Mouse (Mus musculus): ENCODE results near the gene Cd3d. TPM values are rescaled to one million over a fixed set of nuclear protein-coding genes. Genes with fewer than 3 reads are reported as not detected.

Cd3d gene
- polyA plus RNA-seq, 1 experiment from 2014 or later = not detected

DNA sequence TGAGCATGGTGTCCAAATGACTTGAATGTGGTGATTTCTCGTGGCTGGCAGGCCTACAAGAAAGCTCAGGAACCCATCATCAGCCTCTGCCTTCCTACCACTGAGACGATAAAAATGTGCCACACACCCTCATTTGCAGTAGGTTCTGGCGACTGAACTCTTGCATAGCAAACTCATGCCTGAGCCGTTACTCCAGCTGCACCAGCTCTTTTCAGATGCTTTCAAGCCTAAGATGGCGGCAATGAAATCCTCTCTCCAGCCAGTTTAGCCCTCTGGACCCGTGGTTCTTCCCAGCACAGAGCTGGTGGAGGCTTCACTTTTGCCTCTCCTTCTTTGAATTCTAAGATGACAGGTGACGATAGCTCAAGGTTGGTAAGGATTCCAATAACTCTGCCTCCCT is 1.8 kb upstream of the Cd3d start:
- Histone ChIP-seq H3K9ac (replicated peaks) (no peak overlapping the region), H3K4me1 (replicated peaks) (no peaks in the 10 kb centered on the region), H3K27me3 (0 out of 2 replicates have a peak, but pooled peaks cover 5% of the 10 kb centered on the region), H3K27ac (no peak overlapping the region), H3K4me2 (replicated peaks) (no peak overlapping the region), H3K9me3 (no peaks in the 10 kb centered on the region), H3K36me3 (no peaks in the 10 kb centered on the region), H3K4me3 (replicated peaks) (no peak overlapping the region)
- WGBS = 85% methylated on average over 7 of the region's 7 CpGs
- ATAC-seq = no peak

- Histone ChIP-seq H3K4me2 (replicated peaks) (no peak within 1 kb of the TSS), H3K4me3 (replicated peaks) (no peak within 1 kb of the TSS), H3K27me3 (0 out of 2 replicates have a peak, but pooled peaks cover 5% of the 10 kb centered on the region), H3K4me1 (replicated peaks) (no peaks in the 10 kb centered on the region), H3K9ac (replicated peaks) (no peak within 1 kb of the TSS), H3K9me3 (no peaks in the 10 kb centered on the region), H3K27ac (no peak within 1 kb of the TSS), H3K36me3 (no peaks in the 10 kb centered on the region)
- no peak for ATAC-seq
- WGBS = 66% methylated on average over 3 of the region's 3 CpGs
Measured at GRCm38 (mm10) chr9:44980242-44980641, 1.3 kb upstream of the Cd3d start, which contains the start of gene Cd3g. Gene Cd3g, minus strand, starts transcription at chr9:44980431.

- 0 out of 2 replicates have a peak, but pooled peaks cover 5% of the 10 kb centered on the region for H3K27me3 ChIP-seq
- no peak for ATAC-seq
- H3K9me3 ChIP-seq = no peaks in the 10 kb centered on the region
- H3K36me3 ChIP-seq = no peaks in the 10 kb centered on the region
- H3K4me1 ChIP-seq (replicated peaks) = no peaks in the 10 kb centered on the region
- no peak overlapping the region for H3K9ac ChIP-seq (replicated peaks)
- no peak overlapping the region for H3K27ac ChIP-seq
- 91% methylated on average over 2 of the region's 2 CpGs for WGBS
- no peak overlapping the region for H3K4me3 ChIP-seq (replicated peaks)
- no peak overlapping the region for H3K4me2 ChIP-seq (replicated peaks)
Measured at GRCm38 (mm10) chr9:44981104-44981503, 482 bp upstream of the Cd3d start.

DNA sequence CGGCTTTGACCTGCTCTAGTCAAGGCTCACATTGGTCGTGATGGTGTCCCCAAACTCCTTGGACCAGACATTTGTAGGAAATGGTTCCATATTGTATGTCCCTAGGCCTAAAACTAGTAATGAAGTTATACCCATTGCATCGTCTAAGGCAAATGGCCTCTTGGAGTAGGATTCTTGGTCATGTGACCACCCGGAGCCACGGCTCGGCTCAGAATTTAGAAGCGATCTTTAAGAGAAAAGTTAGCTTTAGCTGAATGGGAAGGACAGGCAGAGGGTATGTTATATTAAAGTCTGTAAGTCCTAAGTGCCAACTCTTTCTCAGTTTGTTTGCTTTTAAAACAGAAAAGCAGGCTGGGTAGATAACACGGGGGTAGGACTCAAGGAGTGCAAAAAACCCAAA is 495 bp downstream of the Cd3d start:
- H3K4me2 ChIP-seq (replicated peaks) = no peak overlapping the region
- H3K27ac ChIP-seq = no peak overlapping the region
- no peaks in the 10 kb centered on the region for H3K4me1 ChIP-seq (replicated peaks)
- no peak overlapping the region for H3K9ac ChIP-seq (replicated peaks)
- 0 out of 2 replicates have a peak, but pooled peaks cover 5% of the 10 kb centered on the region for H3K27me3 ChIP-seq
- H3K36me3 ChIP-seq = no peaks in the 10 kb centered on the region
- ATAC-seq = no peak
- H3K4me3 ChIP-seq (replicated peaks) = no peak overlapping the region
- 93% methylated on average over 8 of the region's 8 CpGs for WGBS
- H3K9me3 ChIP-seq = no peaks in the 10 kb centered on the region

DNA sequence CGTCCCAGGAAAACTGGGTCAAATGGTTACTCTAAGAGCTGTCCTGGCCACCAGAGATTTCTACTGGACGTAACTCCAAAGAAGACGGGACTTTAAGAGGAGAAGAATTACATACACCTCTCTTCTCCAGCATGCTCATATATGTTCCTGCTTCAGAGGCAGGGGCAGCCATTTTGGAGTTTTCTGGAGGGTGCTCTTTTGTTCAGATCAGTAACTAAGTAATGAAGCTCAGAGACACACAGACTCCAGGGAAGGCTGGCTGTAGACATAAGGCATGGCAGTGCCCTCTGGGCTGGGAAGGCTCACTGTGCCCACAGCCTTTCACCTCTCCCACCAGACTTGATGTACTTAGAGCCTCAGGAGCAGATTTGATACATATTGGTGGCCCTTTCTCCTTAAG is 945 bp downstream of the Cd3d start:
- Histone ChIP-seq H3K4me3 (replicated peaks) (no peak overlapping the region), H3K36me3 (no peaks in the 10 kb centered on the region), H3K27ac (no peak overlapping the region), H3K4me2 (replicated peaks) (no peak overlapping the region), H3K9me3 (no peaks in the 10 kb centered on the region), H3K9ac (replicated peaks) (no peak overlapping the region), H3K4me1 (replicated peaks) (no peaks in the 10 kb centered on the region), H3K27me3 (0 out of 2 replicates have a peak, but pooled peaks cover 5% of the 10 kb centered on the region)
- WGBS = 91% methylated on average over 3 of the region's 3 CpGs
- ATAC-seq = no peak

GRCm38 (mm10) chr9:44983001-44983400 is 1.4 kb downstream of the Cd3d start:
- WGBS = 85% methylated on average over 2 of the region's 2 CpGs

DNA sequence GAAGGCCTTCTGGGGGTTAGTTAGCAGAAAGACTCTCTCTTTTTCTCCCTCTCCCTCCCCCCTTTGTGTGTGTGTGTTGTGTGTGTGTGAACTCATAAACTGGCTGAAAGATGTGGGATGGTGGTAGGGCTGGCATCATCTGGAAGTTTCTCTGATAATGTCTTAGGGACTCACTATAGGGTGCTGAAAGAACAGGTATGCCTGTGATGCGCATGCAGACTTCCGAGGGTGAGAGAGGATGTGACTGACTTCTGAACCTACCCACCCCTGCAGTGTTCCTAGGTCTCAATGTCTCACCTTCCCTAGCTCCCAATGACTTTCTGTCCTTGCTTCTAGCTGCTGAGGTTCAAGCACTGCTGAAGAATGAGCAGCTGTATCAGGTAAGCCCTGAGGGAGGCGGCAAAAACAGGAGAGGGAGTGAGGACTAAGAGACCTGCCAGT is 4.2 kb downstream of the Cd3d start:
- no peaks in the 10 kb centered on the region for H3K4me1 ChIP-seq (replicated peaks)
- no peak overlapping the region for H3K9ac ChIP-seq (replicated peaks)
- no peaks in the 10 kb centered on the region for H3K27me3 ChIP-seq
- H3K4me3 ChIP-seq (replicated peaks) = no peak overlapping the region
- no peaks in the 10 kb centered on the region for H3K9me3 ChIP-seq
- no peak overlapping the region for H3K4me2 ChIP-seq (replicated peaks)
- H3K27ac ChIP-seq = no peak overlapping the region
- no peak for ATAC-seq
- 83% methylated on average over 3 of the region's 3 CpGs for WGBS
- no peaks in the 10 kb centered on the region for H3K36me3 ChIP-seq

More at GRCm38 (mm10) chr9:44983001-44983400, 1.4 kb downstream of the Cd3d start:
- no peak overlapping the region for H3K27ac ChIP-seq
- H3K27me3 ChIP-seq = 0 out of 2 replicates have a peak, but pooled peaks cover 5% of the 10 kb centered on the region
- no peaks in the 10 kb centered on the region for H3K36me3 ChIP-seq
- H3K4me1 ChIP-seq (replicated peaks) = no peaks in the 10 kb centered on the region
- no peak overlapping the region for H3K9ac ChIP-seq (replicated peaks)
- no peaks in the 10 kb centered on the region for H3K9me3 ChIP-seq
- H3K4me3 ChIP-seq (replicated peaks) = no peak overlapping the region
- no peak overlapping the region for H3K4me2 ChIP-seq (replicated peaks)
- no peak for ATAC-seq

DNA sequence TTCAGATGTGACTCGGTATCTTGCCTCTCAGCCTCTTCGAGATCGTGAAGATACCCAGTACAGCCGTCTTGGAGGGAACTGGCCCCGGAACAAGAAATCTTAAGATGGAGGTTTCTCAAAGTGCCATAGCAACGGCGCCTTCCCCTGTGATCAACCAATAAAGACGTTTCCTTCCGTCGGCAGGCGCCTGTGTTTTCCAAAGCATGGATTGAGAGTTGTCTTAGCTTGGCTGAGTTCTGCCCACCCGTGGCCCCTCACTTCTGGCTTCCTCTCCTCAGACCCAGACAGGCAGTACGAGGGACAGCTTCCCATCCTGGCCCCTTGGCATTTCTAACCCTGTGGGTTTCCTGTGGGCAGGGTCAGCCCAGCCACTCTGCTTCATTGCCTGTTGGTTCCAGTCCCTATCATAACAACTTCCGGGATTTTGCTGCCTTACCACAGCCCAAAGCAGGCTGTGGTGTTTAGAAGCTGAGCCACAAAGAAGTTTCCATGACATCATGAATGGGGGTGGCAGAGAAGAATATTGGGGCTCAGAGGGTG is 4.7 kb downstream of the Cd3d start:
- ATAC-seq = no peak
- H3K36me3 ChIP-seq = no peaks in the 10 kb centered on the region
- WGBS = 49% methylated on average over 14 of the region's 14 CpGs
- H3K27ac ChIP-seq = no peak overlapping the region
- no peak overlapping the region for H3K4me3 ChIP-seq (replicated peaks)
- H3K4me1 ChIP-seq (replicated peaks) = no peaks in the 10 kb centered on the region
- no peaks in the 10 kb centered on the region for H3K27me3 ChIP-seq
- H3K9ac ChIP-seq (replicated peaks) = no peak overlapping the region
- no peaks in the 10 kb centered on the region for H3K9me3 ChIP-seq
- no peak overlapping the region for H3K4me2 ChIP-seq (replicated peaks)

- Histone ChIP-seq H3K9me3 (no peaks in the 10 kb centered on the region), H3K4me3 (replicated peaks) (no peak overlapping the region), H3K36me3 (no peaks in the 10 kb centered on the region), H3K4me1 (replicated peaks) (no peaks in the 10 kb centered on the region), H3K27me3 (no peaks in the 10 kb centered on the region), H3K4me2 (replicated peaks) (no peak overlapping the region), H3K9ac (replicated peaks) (no peak overlapping the region), H3K27ac (no peak overlapping the region)
- WGBS = 80% methylated on average over 5 of the region's 5 CpGs
- no peak for ATAC-seq
Measured at GRCm38 (mm10) chr9:44986976-44987375, 5.4 kb downstream of the Cd3d start.

- Histone ChIP-seq H3K4me1 (replicated peaks) (no peaks in the 10 kb centered on the region), H3K36me3 (no peaks in the 10 kb centered on the region), H3K4me2 (replicated peaks) (no peak overlapping the region), H3K4me3 (replicated peaks) (no peak overlapping the region), H3K9me3 (no peaks in the 10 kb centered on the region), H3K27ac (no peak overlapping the region), H3K9ac (replicated peaks) (no peak overlapping the region), H3K27me3 (no peaks in the 10 kb centered on the region)
- ATAC-seq = no peak
- WGBS = 88% methylated on average over 2 of the region's 2 CpGs
Measured at GRCm38 (mm10) chr9:44991821-44992220, 10.2 kb downstream of the Cd3d start.

DNA sequence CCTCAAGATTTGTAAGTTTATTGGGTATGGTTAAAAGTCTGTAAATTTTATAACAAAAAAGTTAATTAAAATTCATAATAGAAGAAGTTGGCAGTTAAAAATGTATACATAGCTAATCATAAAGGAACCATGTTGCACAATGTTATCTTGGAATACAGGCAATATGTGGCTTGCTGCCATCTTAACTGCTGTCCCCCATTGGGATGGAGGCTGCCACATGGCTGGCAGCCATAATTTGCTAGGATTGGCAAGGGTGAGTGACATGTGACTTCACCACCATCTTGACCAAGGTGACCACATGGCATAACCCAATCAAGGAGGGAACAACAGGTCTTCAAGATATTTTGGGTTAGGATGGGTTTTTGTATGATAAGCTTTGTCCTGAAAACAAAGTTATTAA is 10.7 kb downstream of the Cd3d start:
- H3K4me3 ChIP-seq (replicated peaks) = no peak overlapping the region
- no peaks in the 10 kb centered on the region for H3K36me3 ChIP-seq
- ATAC-seq = no peak
- no peak overlapping the region for H3K4me2 ChIP-seq (replicated peaks)
- no peak overlapping the region for H3K9ac ChIP-seq (replicated peaks)
- H3K27me3 ChIP-seq = no peaks in the 10 kb centered on the region
- H3K27ac ChIP-seq = no peak overlapping the region
- H3K4me1 ChIP-seq (replicated peaks) = no peaks in the 10 kb centered on the region
- H3K9me3 ChIP-seq = no peaks in the 10 kb centered on the region

GRCm38 (mm10) chr9:44993268-44993667 is 11.7 kb downstream of the Cd3d start:
- no peak for ATAC-seq
- Histone ChIP-seq H3K9ac (replicated peaks) (no peak overlapping the region), H3K4me3 (replicated peaks) (no peak overlapping the region), H3K9me3 (no peaks in the 10 kb centered on the region), H3K36me3 (no peaks in the 10 kb centered on the region), H3K27me3 (no peaks in the 10 kb centered on the region), H3K4me2 (replicated peaks) (no peak overlapping the region), H3K4me1 (replicated peaks) (no peaks in the 10 kb centered on the region), H3K27ac (no peak overlapping the region)
- WGBS = 96% methylated on average over 2 of the region's 2 CpGs

GRCm38 (mm10) chr9:44994962-44995361 is 13.4 kb downstream of the Cd3d start:
- H3K36me3 ChIP-seq = no peaks in the 10 kb centered on the region
- no peak for ATAC-seq
- H3K9me3 ChIP-seq = no peaks in the 10 kb centered on the region
- no peak overlapping the region for H3K4me3 ChIP-seq (replicated peaks)
- 80% methylated on average over 4 of the region's 4 CpGs for WGBS
- H3K4me1 ChIP-seq (replicated peaks) = no peaks in the 10 kb centered on the region
- H3K4me2 ChIP-seq (replicated peaks) = no peak overlapping the region
- H3K27ac ChIP-seq = no peak overlapping the region
- H3K9ac ChIP-seq (replicated peaks) = no peak overlapping the region
- H3K27me3 ChIP-seq = no peaks in the 10 kb centered on the region

Measured in midbrain, embryonic 13.5 days (tissue).